In genomic region chr5:130267316-130267715, GRCm38 (mm10) we compare ENCODE assay signal across 8 mouse cellular contexts. TPM values are rescaled to one million over a fixed set of nuclear protein-coding genes. Genes with fewer than 3 reads are reported as not detected.
A peak's percentile ranks its signal among the peaks of the same experiment; 100 is the strongest.
DNase-seq lines count a peak whose midpoint lies in the region; ATAC-seq and TF ChIP-seq lines count a peak whose summit lies in the region.

No protein-coding gene starts in this region.

- H3K27me3 ChIP-seq in cerebellum, adult 2 months (ENCODE audit: control insufficient read depth, insufficient read depth, low read length) = no peaks in the 10 kb centered on the region
- H3K27me3 ChIP-seq in liver, embryonic 12.5 days (replicated peaks) = no peaks in the 10 kb centered on the region
- H3K27me3 ChIP-seq in heart, embryonic 11.5 days (ENCODE audit: control insufficient read depth, insufficient read depth, low read length) = no peaks in the 10 kb centered on the region

- H3K4me2 ChIP-seq in liver, embryonic 12.5 days = no peak overlapping the region
- no peak overlapping the region for H3K4me2 ChIP-seq in heart, embryonic 11.5 days

- no peaks in the 10 kb centered on the region for H3K9me3 ChIP-seq in liver, embryonic 12.5 days (replicated peaks)
- H3K9me3 ChIP-seq in heart, embryonic 11.5 days (replicated peaks; ENCODE audit: control insufficient read depth, low read length) = no peaks in the 10 kb centered on the region

- WGBS in cerebellum, adult 2 months = 26% methylated on average over 1 of the region's 1 CpGs
- 95% methylated on average over 1 of the region's 1 CpGs for WGBS in liver, embryonic 12.5 days (ENCODE audit: insufficient replicate concordance)
- WGBS in heart, embryonic 11.5 days (ENCODE audit: insufficient replicate concordance) = 96% methylated on average over 1 of the region's 1 CpGs

- DNase-seq in cerebellum, adult 2 months = peak; percentile 32 to 44
- peak; percentile 33 for DNase-seq in liver
- peak; percentile 26 for DNase-seq in brain, embryonic 14.5 days (ENCODE audit: low read depth)
- DNase-seq in spleen, adult 12 weeks (ENCODE audit: low spot score) = no peak

- TF ChIP-seq CTCF in cerebellum, adult 2 months (IDR thresholded peaks at IDR 0.05; ENCODE audit: borderline replicate concordance, insufficient read depth, low read depth, low read length) = peak; percentile 56; the same call in 1 of the 2 replicates
- TF ChIP-seq CTCF in brain, embryonic 14.5 days (IDR thresholded peaks at IDR 0.05; ENCODE audit: borderline replicate concordance, extremely low read depth, insufficient read depth, insufficient read length) = peak; percentile 58; the same call in 1 of the 2 replicates

- no peaks in the 10 kb centered on the region; the same call in 1 of the 2 replicates for H3K4me1 ChIP-seq in cerebellum, adult 2 months (ENCODE audit: control insufficient read depth, insufficient read depth, low read length)
- peaks cover 20% of the 10 kb centered on the region for H3K4me1 ChIP-seq in liver, embryonic 12.5 days
- no peaks in the 10 kb centered on the region for H3K4me1 ChIP-seq in heart, embryonic 11.5 days (ENCODE audit: control insufficient read depth, insufficient read depth, low read length)

- no peak overlapping the region for H3K9ac ChIP-seq in liver, embryonic 12.5 days
- H3K9ac ChIP-seq in heart, embryonic 11.5 days (ENCODE audit: low read depth, low read length) = no peak overlapping the region

- H3K27ac ChIP-seq in cerebellum, adult 2 months (ENCODE audit: insufficient read depth, low read length) = no peak overlapping the region
- no peak overlapping the region for H3K27ac ChIP-seq in liver, embryonic 12.5 days
- H3K27ac ChIP-seq in heart, embryonic 11.5 days (ENCODE audit: low read depth, low read length) = no peak overlapping the region

- peaks cover 92% of the 10 kb centered on the region for H3K36me3 ChIP-seq in liver, embryonic 12.5 days
- H3K36me3 ChIP-seq in heart, embryonic 11.5 days (ENCODE audit: control insufficient read depth, insufficient read depth, low read length) = peaks cover 22% of the 10 kb centered on the region

- ATAC-seq in cerebellum, adult (ENCODE audit: insufficient number of reproducible peaks, low FRiP score, low TSS enrichment) = no peak
- ATAC-seq in liver, embryonic 12.5 days = no peak
- ATAC-seq in megakaryocyte, adult 5-6 weeks (ENCODE audit: poor library complexity, severe bottlenecking) = peak; percentile 77
- no peak for ATAC-seq in heart, embryonic 11.5 days (replicated peaks; ENCODE audit: insufficient number of reproducible peaks, low FRiP score, low TSS enrichment)

- H3K4me3 ChIP-seq in cerebellum, adult 2 months (replicated peaks; ENCODE audit: insufficient read depth, low read depth, low read length) = no peak overlapping the region
- no peak overlapping the region for H3K4me3 ChIP-seq in liver, embryonic 12.5 days
- no peak overlapping the region for H3K4me3 ChIP-seq in heart, embryonic 11.5 days (ENCODE audit: low read depth, low read length)

- no peak for TF ChIP-seq POLR2A in cerebellum, adult 2 months (IDR thresholded peaks at IDR 0.05; ENCODE audit: borderline replicate concordance, insufficient read depth, low read length)
- TF ChIP-seq POLR2A in brain, embryonic 14.5 days (IDR thresholded peaks at IDR 0.05; ENCODE audit: borderline replicate concordance, extremely low read depth, insufficient read depth, insufficient read length, poor library complexity, severe bottlenecking) = no peak

RNA-seq across cellular contexts. Expression of gene Tyw1, which starts 11.9 kb away (rescaled TPM):
- polyA plus RNA-seq in cerebellum, adult 2 months (2012; rRNA removed) = 17.8 and 17.9 TPM in 2 replicates
- 21.2 and 21.6 TPM in 2 replicates for polyA plus RNA-seq in liver, embryonic 12.5 days (2016; fragmentation: Nextera tagmentation; extraction: Ambion mirVana)
- polyA plus RNA-seq in brain, embryonic 14.5 days (2012; rRNA removed) = 15.8 and 18.8 TPM in 2 replicates
- total RNA-seq in megakaryocyte, adult 5-6 weeks (2015) = 10.1 and 11.1 TPM in 2 replicates
- 24.0 and 24.4 TPM in 2 replicates for total RNA-seq in megakaryocyte, adult 5-6 weeks (2017)
- 17.8 and 20.3 TPM in 2 replicates for polyA plus RNA-seq in heart, embryonic 11.5 days (2014; fragmentation: Nextera tagmentation; extraction: Ambion mirVana)

RNA-seq across cellular contexts. Expression of gene Sbds, which starts 12.0 kb away (rescaled TPM):
- polyA plus RNA-seq in cerebellum, adult 2 months (2012; rRNA removed) = 92.5 and 95.5 TPM in 2 replicates
- 64.5 and 68.1 TPM in 2 replicates for polyA plus RNA-seq in liver, embryonic 12.5 days (2016; fragmentation: Nextera tagmentation; extraction: Ambion mirVana)
- 37.9 and 41.3 TPM in 2 replicates for polyA plus RNA-seq in brain, embryonic 14.5 days (2012; rRNA removed)
- total RNA-seq in megakaryocyte, adult 5-6 weeks (2015) = 31.0 and 35.4 TPM in 2 replicates
- total RNA-seq in megakaryocyte, adult 5-6 weeks (2017) = 58.1 and 62.2 TPM in 2 replicates
- 58.2 and 61.1 TPM in 2 replicates for polyA plus RNA-seq in heart, embryonic 11.5 days (2014; fragmentation: Nextera tagmentation; extraction: Ambion mirVana)

RNA-seq across cellular contexts. Expression of gene Tmem248, which starts 50.4 kb away (rescaled TPM):
- 35.5 and 38.1 TPM in 2 replicates for polyA plus RNA-seq in cerebellum, adult 2 months (2012; rRNA removed)
- 45.4 and 46.4 TPM in 2 replicates for polyA plus RNA-seq in liver, embryonic 12.5 days (2016; fragmentation: Nextera tagmentation; extraction: Ambion mirVana)
- 24.6 and 30.4 TPM in 2 replicates for polyA plus RNA-seq in brain, embryonic 14.5 days (2012; rRNA removed)
- 33.7 and 36.5 TPM in 2 replicates for total RNA-seq in megakaryocyte, adult 5-6 weeks (2015)
- total RNA-seq in megakaryocyte, adult 5-6 weeks (2017) = 35.1 and 38.1 TPM in 2 replicates
- polyA plus RNA-seq in heart, embryonic 11.5 days (2014; fragmentation: Nextera tagmentation; extraction: Ambion mirVana) = 32.1 and 33.8 TPM in 2 replicates
